Mouse (Mus musculus): ENCODE measurements around the gene Bsdc1. TPM values are rescaled to one million over a fixed set of nuclear protein-coding genes. Genes with fewer than 3 reads are reported as not detected.
"Not testable (repeated sequence)": the region's sequence is repeated elsewhere in the genome, so short reads cannot be mapped to it uniquely, and the experiment has no call there.

The Bsdc1 gene
- total RNA-seq, 2 experiments from 2014 or later: 35.9 to 38.2 TPM

- intact Hi-C loops (cut with DNase I): no loop called here
- no peak for DNase-seq
Observed at GRCm38 (mm10) chr4:129509650-129510049, 48.3 kb downstream of the Bsdc1 start.

- intact Hi-C loops (cut with DNase I): no loop called here
- no peak for DNase-seq
Observed at GRCm38 (mm10) chr4:129510723-129511412, 49.5 kb downstream of the Bsdc1 start.

- intact Hi-C loops (cut with DNase I): no loop called here
- no peak for DNase-seq
Observed at GRCm38 (mm10) chr4:129511413-129512096, 50.2 kb downstream of the Bsdc1 start.

GRCm38 (mm10) chr4:129513086-129513767 is 51.8 kb downstream of the Bsdc1 start, which contains the start of gene Marcksl1:
Gene Marcksl1, plus strand, starts transcription at chr4:129513581.
- DNase-seq: peak; percentile 89
- intact Hi-C loops (cut with DNase I): no loop called here

GRCm38 (mm10) chr4:129513891-129514290 is 52.5 kb downstream of the Bsdc1 start:
- intact Hi-C loops (cut with DNase I): no loop called here
- no peak for DNase-seq

GRCm38 (mm10) chr4:129514300-129514898 is 53.0 kb downstream of the Bsdc1 start:
- intact Hi-C loops (cut with DNase I): no loop called here

GRCm38 (mm10) chr4:129516925-129517324 is 55.5 kb downstream of the Bsdc1 start:
- intact Hi-C loops (cut with DNase I): no loop called here
- no peak for DNase-seq

More at GRCm38 (mm10) chr4:129514300-129514898, 53.0 kb downstream of the Bsdc1 start:
- peak; percentile 74 to 80 for DNase-seq

GRCm38 (mm10) chr4:129518519-129518918 is 57.1 kb downstream of the Bsdc1 start:
- DNase-seq: no peak
- intact Hi-C loops (cut with DNase I): no loop called here

GRCm38 (mm10) chr4:129525338-129525737 is 64.0 kb downstream of the Bsdc1 start:
- DNase-seq: no peak
- intact Hi-C loops (cut with DNase I): no loop called here

GRCm38 (mm10) chr4:129525889-129526288 is 64.5 kb downstream of the Bsdc1 start:
- intact Hi-C loops (cut with DNase I): no loop called here
- DNase-seq: no peak

GRCm38 (mm10) chr4:129528901-129529300 is 67.5 kb downstream of the Bsdc1 start:
- intact Hi-C loops (cut with DNase I); DNase-seq: not testable (repeated sequence)

Other genes with a start within 250 kb of the Bsdc1 start
- gene C77080, start 200.2 kb upstream of the Bsdc1 start, total RNA-seq (2021): 1 to 10 TPM; 4.9 to 5.9 TPM
- gene Sync, start 174.0 kb upstream of the Bsdc1 start, total RNA-seq (2021): 10 to 100 TPM; 13.4 TPM
- 100 to 1,000 TPM; 134 to 137 TPM for gene Rbbp4, start 126.2 kb upstream of the Bsdc1 start, total RNA-seq (2021)
- gene Zbtb8os, start 125.9 kb upstream of the Bsdc1 start, total RNA-seq (2021): 10 to 100 TPM; 21.9 to 22.1 TPM
- gene Zbtb8a, start 83.5 kb upstream of the Bsdc1 start, total RNA-seq (2021): 1 to 10 TPM; 5.9 to 7.1 TPM
- under 1 TPM; 0.29 to 0.52 TPM for gene Zbtb8b, start 20.7 kb upstream of the Bsdc1 start, total RNA-seq (2021)
- not detected for gene Tssk3, start 29.4 kb downstream of the Bsdc1 start, total RNA-seq (2021)
- not detected for gene Fam229a, start 29.6 kb downstream of the Bsdc1 start, total RNA-seq (2021)
- 10 to 100 TPM; 42.3 to 63.4 TPM for gene Marcksl1, start 52.0 kb downstream of the Bsdc1 start, total RNA-seq (2021)
- 10 to 100 TPM; 35.1 to 38.1 TPM for gene Hdac1, start 81.1 kb downstream of the Bsdc1 start, total RNA-seq (2021)
- gene Lck, start 112.1 kb downstream of the Bsdc1 start, total RNA-seq (2021): 1 to 10 TPM; 2.1 to 3.9 TPM
- 1 to 10 TPM; 1.7 to 1.9 TPM for gene Fam167b, start 117.0 kb downstream of the Bsdc1 start, total RNA-seq (2021)
- 100 to 1,000 TPM; 143 to 144 TPM for gene Eif3i, start 139.1 kb downstream of the Bsdc1 start, total RNA-seq (2021)
- 10 to 100 TPM; 61.7 to 63.5 TPM for gene Tmem234, start 139.1 kb downstream of the Bsdc1 start, total RNA-seq (2021)
- gene Dcdc2b, start 152.7 kb downstream of the Bsdc1 start, total RNA-seq (2021): under 1 TPM; 0.52 to 0.84 TPM
- gene Iqcc, start 157.5 kb downstream of the Bsdc1 start, total RNA-seq (2021): 10 to 100 TPM; 13.1 to 18.2 TPM
- 10 to 100 TPM; 35.0 to 41.0 TPM for gene Ccdc28b, start 162.4 kb downstream of the Bsdc1 start, total RNA-seq (2021)
- 10 to 100 TPM; 34.1 to 39.7 TPM for gene Txlna, start 179.5 kb downstream of the Bsdc1 start, total RNA-seq (2021)
- gene Kpna6, start 211.2 kb downstream of the Bsdc1 start, total RNA-seq (2021): 10 to 100 TPM; 73.5 to 75.9 TPM
- gene Tmem39b, start 235.3 kb downstream of the Bsdc1 start, total RNA-seq (2021): 1 to 10 TPM; 4.6 to 6.2 TPM

Data from heart, postnatal 10 days (tissue).